Mouse (Mus musculus): ENCODE results near the gene Sez6.

Sez6 gene

GRCm38 (mm10) chr11:77906097-77906687, 24.4 kb upstream of the Sez6 start:
- DNase-seq (ENCODE audit: low read depth, low spot score) = no peak

- no peak for DNase-seq (ENCODE audit: low read depth, low spot score)
These were observed 23.8 kb upstream of the Sez6 start for GRCm38 (mm10) chr11:77906747-77907174.

GRCm38 (mm10) chr11:77908468-77908867, 22.1 kb upstream of the Sez6 start:
- no peak for DNase-seq (ENCODE audit: low read depth, low spot score)

- no peak for DNase-seq (ENCODE audit: low read depth, low spot score)
These were observed 21.2 kb upstream of the Sez6 start for GRCm38 (mm10) chr11:77909376-77909775.

GRCm38 (mm10) chr11:77909776-77910175, 20.8 kb upstream of the Sez6 start:
- no peak for DNase-seq (ENCODE audit: low read depth, low spot score)

- no peak for DNase-seq (ENCODE audit: low read depth, low spot score)
These were observed 17.1 kb upstream of the Sez6 start for GRCm38 (mm10) chr11:77913505-77913904.

GRCm38 (mm10) chr11:77914598-77915260, 15.9 kb upstream of the Sez6 start:
- no peak for DNase-seq (ENCODE audit: low read depth, low spot score)

- no peak for DNase-seq (ENCODE audit: low read depth, low spot score)
These were observed 13.9 kb upstream of the Sez6 start for GRCm38 (mm10) chr11:77916741-77917140.

GRCm38 (mm10) chr11:77917166-77917565, 13.4 kb upstream of the Sez6 start:
- no peak for DNase-seq (ENCODE audit: low read depth, low spot score)

- DNase-seq (ENCODE audit: low read depth, low spot score) = no peak
These were observed 7.3 kb upstream of the Sez6 start for GRCm38 (mm10) chr11:77923285-77923684.

- DNase-seq (ENCODE audit: low read depth, low spot score) = no peak
These were observed 4.6 kb upstream of the Sez6 start for GRCm38 (mm10) chr11:77925836-77926657.

GRCm38 (mm10) chr11:77926666-77927065, 3.9 kb upstream of the Sez6 start:
- DNase-seq (ENCODE audit: low read depth, low spot score) = no peak

- no peak for DNase-seq (ENCODE audit: low read depth, low spot score)
These were observed 2.8 kb upstream of the Sez6 start for GRCm38 (mm10) chr11:77927837-77928236.

- DNase-seq (ENCODE audit: low read depth, low spot score) = no peak
These were observed 1.2 kb downstream of the Sez6 start for GRCm38 (mm10) chr11:77931541-77932433.

- no peak for DNase-seq (ENCODE audit: low read depth, low spot score)
These were observed 2.0 kb downstream of the Sez6 start for GRCm38 (mm10) chr11:77932576-77932975.

GRCm38 (mm10) chr11:77934111-77934521, 3.5 kb downstream of the Sez6 start:
- DNase-seq (ENCODE audit: low read depth, low spot score) = no peak

- DNase-seq (ENCODE audit: low read depth, low spot score) = no peak
These were observed 4.1 kb downstream of the Sez6 start for GRCm38 (mm10) chr11:77934568-77935311.

GRCm38 (mm10) chr11:77936846-77937245, 6.2 kb downstream of the Sez6 start:
- DNase-seq (ENCODE audit: low read depth, low spot score) = no peak

GRCm38 (mm10) chr11:77937649-77938410, 7.2 kb downstream of the Sez6 start:
- no peak for DNase-seq (ENCODE audit: low read depth, low spot score)

GRCm38 (mm10) chr11:77942230-77942629, 11.6 kb downstream of the Sez6 start:
- no peak for DNase-seq (ENCODE audit: low read depth, low spot score)

All from retina, adult 2 months (tissue).